Mouse (Mus musculus) ES-Bruce4 (cell line): ENCODE measurements around the gene Dync1li1.

ENCODE experiments used
- CTCF ChIP-seq: IDR thresholded peaks from one replicate; pipeline ENCODE4 v1.8.1; 2011; ENCODE audit warnings: low read depth, low read length
- EP300 ChIP-seq: IDR thresholded peaks from 2 replicates; pipeline ENCODE4 v1.6.1; 2011; ENCODE audit warnings: low read depth, low read length; ENCODE audit not compliant: insufficient read depth

- TF ChIP-seq CTCF (no peak), EP300 (no peak)
Observed at GRCm38 (mm10) chr9:114697072-114697471, 8.5 kb downstream of the Dync1li1 start.
